Comparison of ENCODE assay signal across 15 mouse cellular contexts in the genomic region with DNA sequence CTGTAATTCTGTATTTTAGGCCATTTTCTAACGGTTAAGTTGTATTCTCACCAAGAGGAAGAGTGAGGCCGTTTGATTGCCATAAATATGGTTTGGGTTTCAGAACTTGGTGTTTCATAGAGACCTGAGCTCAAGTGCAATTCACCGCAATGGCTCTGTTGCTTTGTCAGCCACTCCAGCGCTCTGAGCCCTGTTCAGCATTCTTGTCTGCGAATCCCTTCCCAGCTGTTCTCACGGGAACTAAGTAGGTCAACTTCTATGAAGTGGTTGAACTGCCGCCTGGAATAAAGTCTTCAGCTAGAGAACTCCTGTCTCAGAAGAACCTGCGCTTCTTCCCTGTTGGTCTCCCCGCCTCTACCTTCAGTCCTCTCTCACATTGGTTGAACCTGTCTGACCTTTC.
"Had no signal": no experiment of that assay in that cellular context is flagged by ENCODE, and none has a peak within 500 bp of the region (broad histone marks: within the 10 kb centered on the region; RNA-seq: fewer than 3 reads in every experiment).

No protein-coding gene starts in this region.

- H3K4me3 ChIP-seq: liver, embryonic 13.5 days; neural tube, embryonic 12.5 days; neural tube, embryonic 15.5 days had no signal

- H3K27ac ChIP-seq: liver, embryonic 13.5 days; neural tube, embryonic 12.5 days; neural tube, embryonic 15.5 days; stomach, postnatal 0 days had no signal

- DNase-seq: kidney, adult 18-20 months; kidney, adult 9 months; kidney, postnatal 14 days; kidney, postnatal 4 days; liver, embryonic 13.5 days; lung, adult 2 months; lung, postnatal 14 days; lung, postnatal 4 days; midbrain, embryonic 14.5 days; thymus, adult 2 months; thymus, postnatal 14 days; thymus, postnatal 4 days had no signal
